Mouse (Mus musculus) liver, postnatal 0 days (tissue): ENCODE measurements around the gene Ttc28.
A peak's percentile ranks its signal among the peaks of the same experiment; 100 is the strongest.

Experiments
- CTCF ChIP-seq: sonication (generic); IDR thresholded peaks from 2 replicates; pipeline ENCODE4 v1.5.1; 2016; ENCODE audit warnings: antibody characterized with exemption, low read depth
- EP300 ChIP-seq: IDR thresholded peaks from 2 replicates; pipeline ENCODE4 v1.6.1; 2016; ENCODE audit warnings: antibody characterized with exemption, low read depth, mild to moderate bottlenecking

- TF ChIP-seq EP300 (no peak), CTCF (peak; percentile 50)
Observed at GRCm38 (mm10) chr5:111207924-111208659, 328.5 kb downstream of the Ttc28 start.
